Mouse (Mus musculus): Measurements from ENCODE around the gene Fam171a2.
A peak's percentile ranks its signal among the peaks of the same experiment; 100 is the strongest.

Fam171a2 gene

GRCm38 (mm10) chr11:102453131-102453530 lies 5.6 kb upstream of the Fam171a2 start:
- no peak for DNase-seq (ENCODE audit: low spot score in 2 of 2)

- no peak for DNase-seq (ENCODE audit: low spot score in 2 of 2)
Observed at GRCm38 (mm10) chr11:102449043-102450008, 1.8 kb upstream of the Fam171a2 start.

DNA sequence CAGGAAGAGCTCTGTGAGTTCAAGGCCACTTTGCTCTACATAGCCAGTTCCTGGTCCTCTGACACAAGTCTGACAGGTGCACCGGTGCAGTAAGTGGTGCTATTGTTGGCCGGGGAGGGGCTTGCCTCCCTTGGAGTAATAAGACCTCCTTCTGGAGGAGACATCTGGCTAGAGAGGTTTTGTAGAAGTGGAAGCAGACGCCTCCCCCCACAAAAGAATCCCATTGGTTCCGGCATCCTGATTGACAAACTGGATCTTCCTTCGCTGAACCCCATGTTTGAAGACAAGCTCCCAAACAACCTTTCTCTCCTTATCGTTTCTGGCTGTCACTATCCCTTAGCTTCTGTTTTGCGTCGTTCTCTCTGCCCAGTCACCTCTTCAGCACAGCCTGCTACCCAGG lies 845 bp upstream of the Fam171a2 start:
- DNase-seq (ENCODE audit: low spot score in 2 of 2), result no peak

GRCm38 (mm10) chr11:102446581-102447461 lies 661 bp downstream of the Fam171a2 start:
- no peak for DNase-seq (ENCODE audit: low spot score in 2 of 2)

GRCm38 (mm10) chr11:102445891-102446361 lies 1.6 kb downstream of the Fam171a2 start:
- peak in 1 of 2 experiments; percentile 63 for DNase-seq (ENCODE audit: low spot score in 2 of 2)

- peak in 1 of 2 experiments; percentile 74 for DNase-seq (ENCODE audit: low spot score in 2 of 2)
Observed at GRCm38 (mm10) chr11:102445264-102445890, 2.1 kb downstream of the Fam171a2 start.

- DNase-seq (ENCODE audit: low spot score in 2 of 2), result no peak
Observed at GRCm38 (mm10) chr11:102444781-102445180, 2.7 kb downstream of the Fam171a2 start.

DNA sequence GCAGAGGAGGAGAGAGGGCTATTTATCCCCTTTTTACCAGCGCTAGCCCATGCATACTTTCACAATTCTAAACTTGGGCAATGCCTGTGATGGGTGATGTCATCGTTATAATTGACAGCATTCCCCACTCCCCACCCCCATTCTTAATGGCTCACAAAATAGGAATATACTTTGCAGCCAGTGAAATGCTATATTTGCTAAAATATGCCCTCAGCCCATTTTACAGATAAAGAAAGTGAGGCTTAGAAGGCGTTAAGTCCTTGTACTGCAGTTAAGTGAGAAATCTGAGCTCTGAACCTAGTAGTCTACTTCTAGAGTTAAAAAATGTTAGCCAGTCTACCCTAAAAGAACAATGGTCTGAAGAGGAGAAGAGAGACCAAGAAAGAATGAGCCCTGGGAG lies 3.2 kb downstream of the Fam171a2 start:
- no peak for DNase-seq (ENCODE audit: low spot score in 2 of 2)

DNA sequence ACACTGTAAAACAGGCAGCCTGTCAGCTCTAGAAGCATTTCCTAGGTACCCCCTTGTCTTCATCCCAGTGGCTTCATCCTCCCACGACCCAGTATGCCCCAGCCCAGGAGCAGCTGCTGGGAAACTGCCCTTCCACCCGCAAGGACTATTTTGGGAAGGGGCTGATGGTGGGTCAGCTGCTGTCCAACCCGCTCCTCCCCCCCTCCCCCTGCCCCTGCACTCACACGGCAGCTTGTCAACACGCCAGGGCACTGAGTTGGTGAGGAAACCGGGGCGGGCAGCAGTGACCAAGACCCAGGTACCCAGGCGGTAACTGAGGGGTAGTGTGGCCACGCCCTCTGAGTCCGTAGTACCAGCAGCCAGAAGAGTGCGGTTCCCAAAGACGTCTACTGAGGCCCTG lies 3.7 kb downstream of the Fam171a2 start:
- DNase-seq (ENCODE audit: low spot score in 2 of 2), result no peak

- DNase-seq (ENCODE audit: low spot score in 2 of 2), result no peak
Observed at GRCm38 (mm10) chr11:102442089-102442488, 5.4 kb downstream of the Fam171a2 start.

- DNase-seq (ENCODE audit: low spot score in 2 of 2), result no peak
Observed at GRCm38 (mm10) chr11:102441434-102441833, 6.0 kb downstream of the Fam171a2 start.

DNA sequence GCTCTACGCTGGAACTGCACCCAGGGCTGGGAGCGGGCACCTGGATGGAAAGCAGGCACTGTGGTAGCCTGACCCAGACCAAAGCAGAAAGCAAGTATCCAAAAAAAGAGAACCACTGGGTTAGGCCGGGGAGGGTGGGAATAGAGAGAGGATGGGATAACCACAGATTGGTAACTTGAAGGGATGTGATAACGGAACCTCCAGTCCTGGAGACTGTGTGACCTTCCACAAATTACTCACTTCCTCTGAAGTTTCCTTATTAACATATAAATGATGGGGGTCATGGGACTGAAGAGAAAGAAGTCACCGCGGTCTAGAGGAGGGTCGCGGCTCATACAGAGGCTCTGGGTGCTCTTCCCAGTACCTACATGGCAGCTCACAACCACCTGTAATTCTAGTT lies 7.2 kb downstream of the Fam171a2 start:
- DNase-seq (ENCODE audit: low spot score in 2 of 2), result no peak

DNA sequence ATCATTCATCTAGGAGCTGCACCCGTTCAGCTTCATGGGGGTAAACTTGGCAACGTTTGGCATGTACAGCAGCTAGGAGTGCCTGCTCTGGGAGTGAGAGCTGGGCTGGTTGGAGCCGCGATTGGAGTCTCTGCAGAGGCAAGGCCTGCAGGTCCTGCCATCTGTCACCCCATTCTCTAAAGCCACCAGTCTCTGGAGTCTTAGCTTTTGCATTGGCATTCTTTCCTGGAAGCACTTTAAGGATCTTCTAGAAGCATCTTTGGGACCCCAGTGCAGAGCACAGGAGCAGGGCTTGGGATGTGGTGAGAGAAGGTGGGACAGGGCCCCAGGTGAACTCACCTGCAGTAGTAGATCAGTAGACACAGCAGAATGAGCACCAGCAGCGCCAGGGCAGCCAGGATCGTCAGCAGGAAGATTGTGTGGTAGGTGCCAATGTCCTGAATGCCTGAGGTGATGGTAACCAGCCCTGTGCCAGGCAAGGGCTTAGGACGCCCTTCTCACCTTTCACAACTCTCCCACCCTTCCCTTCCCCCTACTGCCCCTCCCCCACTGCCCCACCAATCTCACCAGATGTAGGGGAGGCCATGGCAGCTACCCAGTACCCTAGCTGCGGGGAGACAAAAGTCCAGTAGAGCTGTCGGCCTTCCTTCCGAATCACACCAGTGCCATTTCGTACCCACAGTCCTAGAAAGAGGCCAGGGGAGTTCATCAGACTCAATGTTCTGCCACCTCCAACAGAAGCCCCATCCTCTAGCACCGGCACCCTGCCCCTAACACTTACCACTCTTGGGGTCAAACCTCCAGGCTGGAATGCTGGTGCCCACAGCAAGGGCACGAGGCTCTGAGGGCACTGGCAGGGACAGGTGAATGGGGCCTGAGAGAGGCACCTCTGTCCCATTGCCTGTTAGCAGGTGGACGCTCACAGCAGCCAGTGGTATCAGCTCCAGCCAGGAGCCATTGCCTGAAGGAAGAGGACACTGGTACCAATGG lies 8.1 kb downstream of the Fam171a2 start:
- DNase-seq (ENCODE audit: low spot score in 2 of 2), result no peak

GRCm38 (mm10) chr11:102438212-102439092 lies 9.0 kb downstream of the Fam171a2 start:
- DNase-seq (ENCODE audit: low spot score in 2 of 2), result peak; percentile 77 to 92

DNA sequence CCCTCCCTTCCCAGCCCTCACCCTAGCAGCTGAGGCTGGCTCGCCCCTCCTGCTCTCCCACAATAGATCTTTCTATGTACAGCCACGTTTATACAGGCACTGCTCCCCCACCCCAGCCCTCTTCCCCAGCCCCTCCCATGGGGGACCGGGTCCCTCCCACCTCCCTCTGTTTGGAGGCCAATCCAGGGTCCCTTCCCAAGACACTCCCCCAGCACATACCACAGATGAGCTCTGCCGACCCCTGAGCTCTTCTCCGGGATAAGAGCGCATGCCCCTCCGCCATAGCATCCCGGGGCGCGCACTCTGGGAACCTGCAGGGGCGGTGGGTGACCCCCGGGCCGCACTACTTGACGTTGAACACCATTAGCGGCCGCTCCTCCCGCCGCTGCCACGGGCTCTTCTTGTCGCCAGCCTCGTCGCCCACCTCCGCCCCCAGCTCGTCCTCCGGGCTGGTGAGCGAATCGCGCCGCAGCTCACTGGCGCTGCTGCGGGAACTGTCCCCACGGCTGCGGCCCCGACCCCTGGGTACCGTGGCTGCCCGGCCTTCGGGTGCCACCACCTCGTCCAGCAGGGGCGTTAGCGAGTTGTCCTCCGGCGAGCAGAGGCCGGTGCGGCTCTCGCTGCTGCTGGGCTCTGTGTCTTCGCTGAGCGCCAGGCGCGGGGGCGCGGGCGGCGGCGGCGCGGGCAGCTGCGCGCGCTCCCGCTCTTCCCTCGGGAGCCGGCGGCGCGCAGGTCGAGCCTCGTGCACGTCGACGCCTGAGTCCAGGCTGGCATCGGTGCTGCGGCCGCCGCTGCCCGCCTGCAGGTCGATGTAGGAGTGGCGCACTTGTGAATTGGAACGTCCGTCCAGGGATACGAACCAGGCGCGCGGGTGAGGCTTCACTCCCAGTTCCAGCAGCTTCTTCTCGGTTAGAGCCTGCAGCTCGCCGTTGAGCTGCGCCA lies 10.1 kb downstream of the Fam171a2 start:
- peak in 1 of 2 experiments; percentile 68 for DNase-seq (ENCODE audit: low spot score in 2 of 2)

DNA sequence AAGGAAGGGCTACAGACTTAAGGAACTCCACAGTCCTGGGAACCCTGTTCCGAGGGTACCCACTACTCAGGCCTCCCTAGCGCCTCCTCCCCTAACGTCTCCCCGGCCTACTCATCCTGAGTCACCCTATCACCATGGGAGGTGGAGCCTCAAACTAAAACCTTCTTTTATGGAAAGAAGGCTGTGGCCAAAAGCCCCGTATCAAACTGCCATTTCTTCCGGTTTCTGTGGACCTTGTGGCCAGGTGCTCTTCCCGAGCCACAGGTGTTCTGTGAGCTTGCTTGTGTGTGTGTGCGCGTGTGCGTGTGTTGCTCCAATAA lies 11.1 kb downstream of the Fam171a2 start:
- DNase-seq (ENCODE audit: low spot score in 2 of 2), result no peak

DNA sequence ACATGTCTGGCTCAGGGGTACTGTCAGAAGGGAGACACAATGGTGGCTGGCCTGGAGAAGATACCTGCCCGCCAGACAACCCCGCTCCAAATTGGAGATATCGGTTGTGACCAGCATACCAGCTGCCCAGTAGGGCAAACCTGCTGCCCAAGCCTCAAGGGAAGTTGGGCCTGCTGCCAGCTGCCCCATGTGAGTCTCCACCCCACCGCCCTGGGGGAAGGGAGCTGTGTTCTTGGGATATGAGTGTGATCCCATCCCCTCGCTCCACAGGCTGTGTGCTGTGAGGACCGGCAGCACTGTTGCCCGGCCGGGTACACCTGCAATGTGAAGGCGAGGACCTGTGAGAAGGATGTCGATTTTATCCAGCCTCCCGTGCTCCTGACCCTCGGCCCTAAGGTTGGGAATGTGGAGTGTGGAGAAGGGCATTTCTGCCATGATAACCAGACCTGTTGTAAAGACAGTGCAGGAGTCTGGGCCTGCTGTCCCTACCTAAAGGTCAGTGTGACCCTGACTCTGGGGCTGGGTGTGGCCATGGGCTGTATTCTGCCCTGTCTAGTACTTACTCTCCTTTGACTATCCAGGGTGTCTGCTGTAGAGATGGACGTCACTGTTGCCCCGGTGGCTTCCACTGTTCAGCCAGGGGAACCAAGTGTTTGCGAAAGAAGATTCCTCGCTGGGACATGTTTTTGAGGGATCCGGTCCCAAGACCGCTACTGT lies 11.6 kb downstream of the Fam171a2 start:
- no peak for DNase-seq (ENCODE audit: low spot score in 2 of 2)
